Mouse (Mus musculus) neural tube, embryonic 11.5 days (tissue): ENCODE results near the gene Rapgef6. TPM values are rescaled to one million over a fixed set of nuclear protein-coding genes. Genes with fewer than 3 reads are reported as not detected.

Experiments used
- ATAC-seq: fragments of 200-750 bp; cut with Nextera tagmentation; 2 replicates; pipeline ENCODE4 v1.8.0; 2017; ENCODE audit warnings: moderate number of reproducible peaks, mild to moderate bottlenecking, moderate TSS enrichment, moderate library complexity; ENCODE audit not compliant: insufficient read depth, low FRiP score, low TSS enrichment
- DNase-seq: peaks from one replicate; pipeline ENCODE4 v3.0.0-alpha.2; 2015; ENCODE audit warnings: low spot score
- H3K27ac ChIP-seq: fragments of 300-500 bp; sonication (generic); 2 replicates; pipeline ENCODE4 v1.5.1; 2014; ENCODE audit warnings: low read depth, mild to moderate bottlenecking, low read length
- H3K27me3 ChIP-seq: fragments of 300-500 bp; sonication (generic); 2 replicates; pipeline ENCODE4 v1.6.1; 2014; ENCODE audit warnings: mild to moderate bottlenecking, low read length, mixed read lengths; ENCODE audit not compliant: control insufficient read depth, insufficient read depth
- H3K36me3 ChIP-seq: fragments of 300-500 bp; sonication (generic); 2 replicates; pipeline ENCODE4 v1.6.1; 2014; ENCODE audit warnings: mild to moderate bottlenecking, low read length, moderate library complexity, mixed read lengths; ENCODE audit not compliant: control insufficient read depth, insufficient read depth
- H3K4me1 ChIP-seq: fragments of 300-500 bp; sonication (generic); 2 replicates; pipeline ENCODE4 v1.6.1; 2014; ENCODE audit warnings: low read length, mixed read lengths; ENCODE audit not compliant: control insufficient read depth, insufficient read depth
- H3K4me2 ChIP-seq: fragments of 300-500 bp; sonication (generic); 2 replicates; pipeline ENCODE4 v1.6.1; 2014; ENCODE audit warnings: low read depth, mild to moderate bottlenecking, moderate library complexity
- H3K4me3 ChIP-seq: fragments of 300-500 bp; sonication (generic); 2 replicates; pipeline ENCODE4 v1.5.1; 2014; ENCODE audit warnings: low read depth, low read length
- H3K9ac ChIP-seq: fragments of 300-500 bp; sonication (generic); 2 replicates; pipeline ENCODE4 v1.6.1; 2014; ENCODE audit warnings: mild to moderate bottlenecking, low read length
- H3K9me3 ChIP-seq: fragments of 300-500 bp; sonication (generic); 2 replicates; pipeline ENCODE4 v1.6.1; 2016; ENCODE audit warnings: low read length; ENCODE audit not compliant: control insufficient read depth
- WGBS: fragments of 180-500 bp; shearing (Covaris S2); extraction: QIAGEN DNeasy Blood & Tissue Kit; methylation state at CpG from one replicate; pipeline ENCODE4 v1.1.7; 2014; 5-methylcytosine and 5-hydroxymethylcytosine counted together
- polyA plus RNA-seq: library from polyadenylated mRNA; unstranded; fragments of >200 nt; fragmentation: Nextera tagmentation; extraction: Ambion mirVana; gene quantifications from 2 replicates; pipeline ENCODE4 v1.2.1, GENCODE M21; 2014

Gene Rapgef6
- polyA plus RNA-seq, 1 experiment from 2014 or later: 31.5 TPM

DNA sequence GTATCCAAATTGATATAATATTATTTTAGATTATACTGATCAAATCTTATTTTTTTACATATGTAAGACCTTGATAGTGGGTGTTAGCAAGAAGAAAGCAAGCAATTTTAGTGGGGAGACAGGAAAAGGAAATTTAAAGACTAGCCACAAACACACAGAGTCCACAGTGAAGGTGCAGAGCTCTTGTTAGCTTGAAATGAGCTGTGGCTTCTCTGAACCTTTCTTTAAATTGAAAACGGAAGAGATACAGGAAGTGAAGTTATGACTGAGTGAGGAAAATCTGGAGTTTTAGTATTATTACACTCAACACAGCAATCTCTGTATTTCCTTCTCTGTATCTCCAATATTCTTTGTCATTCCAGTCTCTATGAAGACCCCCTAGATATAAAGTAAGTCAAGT lies 104.3 kb downstream of the Rapgef6 start:
- ATAC-seq: no peak

DNA sequence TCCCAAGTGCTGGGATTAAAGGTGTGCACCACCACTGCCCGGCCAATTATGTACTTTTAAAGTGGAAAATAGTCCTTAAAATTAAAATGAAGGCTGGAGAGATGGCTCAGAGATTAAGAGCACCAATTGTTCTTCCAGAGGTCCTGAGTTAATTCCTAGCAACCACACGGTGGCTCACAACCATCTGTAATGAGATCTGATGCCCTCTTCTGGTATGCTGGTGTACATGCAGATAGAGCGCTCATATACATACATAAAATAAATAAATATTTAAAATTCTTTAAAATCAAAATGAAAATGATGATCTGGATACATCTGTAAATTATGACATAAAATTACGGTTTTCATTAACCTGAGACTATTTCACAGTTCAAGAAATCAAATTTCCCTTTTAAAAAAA lies 123.8 kb downstream of the Rapgef6 start:
- no peak overlapping the region for H3K4me2 ChIP-seq
- H3K9ac ChIP-seq: no peak overlapping the region
- no peaks in the 10 kb centered on the region for H3K27me3 ChIP-seq
- no peaks in the 10 kb centered on the region; the same call in 1 of the 2 replicates for H3K36me3 ChIP-seq
- H3K9me3 ChIP-seq: no peaks in the 10 kb centered on the region
- DNase-seq (no peak), ATAC-seq (no peak)
- no peaks in the 10 kb centered on the region for H3K4me1 ChIP-seq
- H3K27ac ChIP-seq: no peak overlapping the region
- no peak overlapping the region for H3K4me3 ChIP-seq
- WGBS: 95% methylated on average over 4 of the region's 4 CpGs

More for the DNA sequence above, 104.3 kb downstream of the Rapgef6 start:
- Histone ChIP-seq H3K9ac (no peak overlapping the region), H3K9me3 (no peaks in the 10 kb centered on the region), H3K4me2 (no peak overlapping the region), H3K36me3 (no peaks in the 10 kb centered on the region), H3K4me1 (no peaks in the 10 kb centered on the region), H3K27me3 (no peaks in the 10 kb centered on the region), H3K4me3 (no peak overlapping the region), H3K27ac (no peak overlapping the region)
- DNase-seq: no peak
- 80% methylated on average over 1 of the region's 1 CpGs for WGBS

DNA sequence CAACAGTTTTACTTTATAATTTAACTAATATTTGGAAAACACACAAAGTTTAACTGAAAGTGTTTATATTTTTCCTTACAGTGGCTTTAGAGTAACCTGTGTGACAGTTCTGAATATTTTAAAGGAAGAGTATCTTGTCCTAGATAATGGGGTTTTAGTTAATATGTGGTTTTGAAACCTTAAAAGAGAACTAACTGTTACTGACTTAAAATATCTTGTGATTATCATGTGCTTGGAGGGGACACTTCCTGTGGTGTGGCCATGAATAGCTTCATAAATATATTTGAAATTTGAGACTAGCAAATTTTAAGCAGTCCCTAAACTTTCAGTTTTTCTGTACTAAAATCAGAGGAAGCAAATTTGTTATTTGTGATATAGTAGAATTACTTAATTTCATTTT lies 125.9 kb downstream of the Rapgef6 start:
- no peak for DNase-seq
- Histone ChIP-seq H3K27me3 (no peaks in the 10 kb centered on the region), H3K4me3 (no peak overlapping the region), H3K36me3 (no peaks in the 10 kb centered on the region), H3K4me1 (no peaks in the 10 kb centered on the region), H3K4me2 (no peak overlapping the region), H3K9me3 (no peaks in the 10 kb centered on the region), H3K9ac (no peak overlapping the region), H3K27ac (no peak overlapping the region)
- no peak for ATAC-seq

DNA sequence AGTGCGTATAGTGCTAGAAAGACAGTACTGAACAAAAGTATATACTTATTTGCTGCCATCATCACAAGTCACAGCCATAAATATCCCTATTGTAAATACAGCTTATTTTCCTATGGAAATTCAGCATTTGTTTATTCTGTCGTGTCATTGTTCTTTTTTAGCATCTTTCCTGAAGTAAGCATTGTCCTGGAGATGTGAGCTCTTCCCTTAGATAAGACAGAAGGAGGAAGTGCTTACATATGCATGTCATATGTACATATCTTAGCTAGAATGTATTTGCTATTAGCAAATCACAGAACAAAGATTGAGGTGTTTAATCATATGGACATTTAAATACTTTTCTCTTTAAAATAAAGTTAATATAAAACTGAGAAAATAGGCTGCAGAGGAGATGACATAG lies 132.8 kb downstream of the Rapgef6 start:
- 89% methylated on average over 2 of the region's 2 CpGs for WGBS
- DNase-seq (no peak), ATAC-seq (no peak)
- Histone ChIP-seq H3K9ac (no peak overlapping the region), H3K9me3 (no peaks in the 10 kb centered on the region), H3K27ac (no peak overlapping the region), H3K27me3 (no peaks in the 10 kb centered on the region), H3K36me3 (no peaks in the 10 kb centered on the region), H3K4me2 (no peak overlapping the region), H3K4me3 (no peak overlapping the region), H3K4me1 (no peaks in the 10 kb centered on the region)

DNA sequence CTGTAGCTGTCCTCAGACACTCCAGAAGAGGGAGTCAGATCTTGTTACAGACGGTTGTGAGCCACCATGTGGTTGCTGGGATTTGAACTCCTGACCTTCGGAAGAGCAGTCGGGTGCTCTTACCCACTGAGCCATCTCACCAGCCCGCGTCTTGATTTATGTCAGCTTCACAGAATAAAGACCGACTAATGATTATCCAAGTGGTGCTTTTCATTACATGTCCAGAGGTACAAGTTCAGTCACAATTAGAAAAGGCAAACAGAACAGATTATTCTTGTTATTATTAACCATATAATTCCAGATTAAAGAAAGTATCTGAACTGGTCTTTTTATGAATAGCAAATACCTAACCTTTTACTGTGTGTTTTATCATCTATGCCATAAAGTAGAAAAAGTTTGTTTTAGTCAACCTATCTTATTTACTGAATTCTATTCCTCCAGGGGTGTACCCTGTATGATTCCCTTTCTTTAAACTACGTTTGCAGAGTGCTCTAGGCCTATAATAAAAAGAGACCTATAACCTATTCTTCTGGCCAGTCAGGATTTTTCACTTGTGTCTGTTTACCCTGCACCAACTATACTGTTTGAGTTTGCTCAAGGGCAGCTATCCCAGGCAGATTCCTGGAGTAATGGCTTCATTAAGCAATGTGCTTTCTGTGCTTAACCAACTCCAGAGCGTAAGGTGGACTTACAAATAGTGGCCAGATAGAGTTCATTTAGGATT lies 151.1 kb downstream of the Rapgef6 start:
- DNase-seq (no peak), ATAC-seq (no peak)
- no peaks in the 10 kb centered on the region for H3K9me3 ChIP-seq
- whole genome bisulfite sequencing: 69% methylated on average over 8 of the region's 8 CpGs
- H3K9ac ChIP-seq: no peak overlapping the region
- H3K4me2 ChIP-seq: no peak overlapping the region
- no peaks in the 10 kb centered on the region for H3K36me3 ChIP-seq
- H3K4me3 ChIP-seq: no peak overlapping the region
- H3K27ac ChIP-seq: no peak overlapping the region
- no peaks in the 10 kb centered on the region for H3K27me3 ChIP-seq
- H3K4me1 ChIP-seq: no peaks in the 10 kb centered on the region

DNA sequence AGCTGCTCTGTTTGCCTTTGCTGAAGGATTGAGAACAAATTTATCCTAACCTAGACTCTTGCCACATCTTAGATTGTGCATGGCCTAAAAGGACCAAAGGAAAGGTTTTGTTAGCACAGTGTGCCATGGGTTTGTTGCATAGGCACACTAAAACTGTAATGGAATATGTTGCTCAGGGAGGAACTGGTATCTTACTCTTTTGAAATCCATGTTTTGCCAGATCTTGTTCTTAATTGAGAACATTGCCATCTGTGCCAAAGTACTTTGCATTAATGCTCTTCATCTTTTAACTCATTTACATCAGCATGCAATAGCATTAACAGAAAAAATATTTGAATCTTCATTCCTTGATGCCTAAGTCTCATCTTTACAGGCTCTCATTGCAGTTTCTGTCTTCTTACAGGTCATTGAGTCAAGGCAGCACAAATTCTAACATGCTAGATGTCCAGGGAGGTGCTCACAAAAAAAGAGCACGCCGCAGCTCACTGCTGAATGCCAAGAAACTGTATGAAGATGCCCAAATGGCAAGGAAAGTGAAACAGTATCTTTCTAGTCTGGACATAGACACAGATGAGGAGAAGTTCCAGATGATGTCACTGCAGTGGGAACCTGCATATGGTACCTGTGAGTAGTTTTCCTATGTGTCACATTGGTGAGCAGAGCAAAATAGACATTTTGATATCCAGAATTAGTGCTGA lies 153.3 kb downstream of the Rapgef6 start:
- Histone ChIP-seq H3K27ac (no peak overlapping the region), H3K36me3 (peaks cover 4% of the 10 kb centered on the region), H3K9me3 (no peaks in the 10 kb centered on the region), H3K9ac (no peak overlapping the region), H3K27me3 (no peaks in the 10 kb centered on the region), H3K4me2 (no peak overlapping the region), H3K4me3 (no peak overlapping the region), H3K4me1 (no peaks in the 10 kb centered on the region)
- DNase-seq (no peak), ATAC-seq (no peak)
- WGBS: 99% methylated on average over 2 of the region's 2 CpGs

DNA sequence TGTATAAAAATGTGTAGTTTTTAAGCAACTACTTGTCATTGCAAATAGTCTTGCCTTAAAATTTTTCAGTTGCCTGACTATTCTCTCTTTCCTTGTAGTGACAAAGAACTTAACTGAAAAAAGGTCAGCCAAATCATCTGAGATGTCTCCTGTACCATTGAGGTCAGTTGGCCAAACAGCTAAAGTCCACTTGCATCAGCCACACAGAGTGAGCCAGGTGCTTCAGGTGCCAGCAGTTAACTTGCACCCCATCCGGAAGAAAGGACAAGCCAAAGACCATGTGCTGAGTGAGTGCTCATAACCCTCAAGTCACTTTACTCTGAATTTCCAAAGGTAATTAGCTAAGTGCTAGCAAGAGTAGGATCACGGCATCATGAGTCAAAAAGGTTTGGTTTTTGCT lies 156.5 kb downstream of the Rapgef6 start:
- Histone ChIP-seq H3K9me3 (no peaks in the 10 kb centered on the region), H3K9ac (no peak overlapping the region), H3K4me1 (no peaks in the 10 kb centered on the region), H3K36me3 (peaks cover 4% of the 10 kb centered on the region), H3K27me3 (no peaks in the 10 kb centered on the region), H3K27ac (no peak overlapping the region), H3K4me3 (no peak overlapping the region), H3K4me2 (no peak overlapping the region)
- WGBS: 97% methylated on average over 2 of the region's 2 CpGs
- ATAC-seq: no peak
- DNase-seq: no peak

DNA sequence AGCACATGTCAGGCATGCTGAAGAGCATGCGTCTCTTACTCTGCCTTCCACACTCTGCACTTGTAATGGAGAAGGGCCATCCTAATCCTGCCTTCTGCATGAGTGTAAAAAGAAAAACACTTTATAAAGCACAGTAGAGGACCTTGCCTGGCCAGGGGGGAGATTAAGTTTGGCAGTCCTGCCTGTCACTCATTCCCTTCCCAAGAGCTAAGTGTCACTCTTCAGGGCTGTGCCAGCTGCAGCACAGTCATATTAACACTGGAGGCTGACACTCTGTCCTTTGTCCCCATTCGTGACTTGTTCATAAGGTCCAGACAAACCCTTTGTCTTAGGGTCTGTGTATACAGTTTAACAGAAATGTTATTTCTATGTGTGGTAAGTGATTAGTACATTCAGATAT lies 162.2 kb downstream of the Rapgef6 start:
- H3K9ac ChIP-seq: no peak overlapping the region
- H3K4me2 ChIP-seq: no peak overlapping the region
- H3K27ac ChIP-seq: no peak overlapping the region
- no peak overlapping the region for H3K4me3 ChIP-seq
- DNase-seq (no peak), ATAC-seq (no peak)
- peaks cover 2% of the 10 kb centered on the region for H3K36me3 ChIP-seq
- H3K9me3 ChIP-seq: no peaks in the 10 kb centered on the region
- H3K4me1 ChIP-seq: no peaks in the 10 kb centered on the region
- H3K27me3 ChIP-seq: no peaks in the 10 kb centered on the region
- 92% methylated on average over 2 of the region's 2 CpGs for WGBS

DNA sequence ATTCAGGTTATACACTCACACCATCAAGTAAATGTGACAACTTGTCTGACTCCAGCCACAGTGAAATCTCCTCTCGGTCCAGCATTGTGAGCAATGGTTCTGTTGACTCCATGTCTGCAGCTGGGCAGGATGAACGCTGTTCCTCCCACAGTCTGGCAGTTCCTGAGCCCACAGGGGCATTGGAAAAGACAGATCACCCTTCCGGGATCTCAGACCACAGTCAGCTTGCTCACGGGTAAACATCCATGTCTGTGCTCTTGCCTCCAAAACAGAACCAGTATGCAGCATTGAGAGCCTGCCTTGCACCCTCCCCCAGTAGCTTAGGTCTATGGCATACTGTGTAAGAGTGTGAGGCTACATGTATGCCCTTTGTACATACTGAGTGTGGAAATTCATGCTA lies 167.5 kb downstream of the Rapgef6 start:
- no peak overlapping the region for H3K27ac ChIP-seq
- H3K9me3 ChIP-seq: no peaks in the 10 kb centered on the region
- H3K4me1 ChIP-seq: no peaks in the 10 kb centered on the region
- no peak overlapping the region for H3K4me3 ChIP-seq
- DNase-seq (no peak), ATAC-seq (no peak)
- no peaks in the 10 kb centered on the region for H3K27me3 ChIP-seq
- H3K9ac ChIP-seq: no peak overlapping the region
- 84% methylated on average over 4 of the region's 4 CpGs for WGBS
- no peak overlapping the region for H3K4me2 ChIP-seq
- no peaks in the 10 kb centered on the region for H3K36me3 ChIP-seq
